17 mouse cellular contexts compared by ENCODE assay signal in genomic region chr2:134541019-134541418, GRCm38 (mm10). TPM values are rescaled to one million over a fixed set of nuclear protein-coding genes. Genes with fewer than 3 reads are reported as not detected.
DNase-seq lines count a peak whose midpoint lies in the region; ATAC-seq and TF ChIP-seq lines count a peak whose summit lies in the region.
"Had no signal": no experiment of that assay in that cellular context is flagged by ENCODE, and none has a peak within 500 bp of the region (broad histone marks: within the 10 kb centered on the region; RNA-seq: fewer than 3 reads in every experiment).

No protein-coding gene starts in this region.

- peak; percentile 37 for DNase-seq in forebrain, postnatal 0 days
- DNase-seq in forebrain, embryonic 10.5 days (ENCODE audit: extremely low spot score, low spot score): no peak
- peak; percentile 64 for DNase-seq in kidney, postnatal 0 days (ENCODE audit: low spot score)
- no peak for DNase-seq in kidney, adult 11 months
- DNase-seq in midbrain, postnatal 0 days (ENCODE audit: low spot score): peak; percentile 61
- DNase-seq in midbrain, embryonic 11.5 days (ENCODE audit: low spot score, missing footprints): no peak
- no peak for DNase-seq in neural tube, embryonic 10.5 days (ENCODE audit: extremely low spot score, low spot score)
- no peak for DNase-seq in thymus, postnatal 14 days
- DNase-seq: adrenal gland, postnatal 10 days; cerebellum, adult 11-12 months; kidney, adult 2 months; spleen, adult 18-20 months; thymus, adult 18-20 months had no signal

- H3K27ac ChIP-seq in forebrain, postnatal 0 days (ENCODE audit: low read depth, low read length): no peak overlapping the region
- no peak overlapping the region for H3K27ac ChIP-seq in forebrain, embryonic 10.5 days
- no peak overlapping the region for H3K27ac ChIP-seq in kidney, postnatal 0 days
- no peak overlapping the region for H3K27ac ChIP-seq in midbrain, postnatal 0 days (ENCODE audit: low read depth, low read length)
- H3K27ac ChIP-seq in midbrain, embryonic 11.5 days (ENCODE audit: low read depth, low read length): no peak overlapping the region
- H3K27ac ChIP-seq: embryonic facial prominence, embryonic 13.5 days; liver, embryonic 15.5 days had no signal

- H3K4me1 ChIP-seq in forebrain, postnatal 0 days (ENCODE audit: insufficient read depth): no peaks in the 10 kb centered on the region
- no peaks in the 10 kb centered on the region for H3K4me1 ChIP-seq in forebrain, embryonic 10.5 days
- no peaks in the 10 kb centered on the region for H3K4me1 ChIP-seq in kidney, postnatal 0 days (replicated peaks; ENCODE audit: insufficient read depth, low read length)
- H3K4me1 ChIP-seq in midbrain, postnatal 0 days (ENCODE audit: insufficient read depth, low read length): no peaks in the 10 kb centered on the region
- H3K4me1 ChIP-seq in midbrain, embryonic 11.5 days (ENCODE audit: control insufficient read depth, insufficient read depth, low read length): no peaks in the 10 kb centered on the region
- H3K4me1 ChIP-seq: embryonic facial prominence, embryonic 13.5 days; liver, embryonic 15.5 days had no signal

- peak; percentile 51; the same call in 1 of the 2 replicates for TF ChIP-seq CTCF in forebrain, postnatal 0 days (IDR thresholded peaks at IDR 0.05; ENCODE audit: low read depth)
- TF ChIP-seq CTCF in kidney, postnatal 0 days (IDR thresholded peaks at IDR 0.05; ENCODE audit: low read depth): peak; percentile 57
- TF ChIP-seq CTCF in midbrain, postnatal 0 days (IDR thresholded peaks at IDR 0.05): peak; percentile 75

- no peak overlapping the region for H3K4me2 ChIP-seq in forebrain, postnatal 0 days (ENCODE audit: low read depth)
- peak overlapping the region; percentile 30; the same call in 1 of the 2 replicates for H3K4me2 ChIP-seq in kidney, postnatal 0 days (ENCODE audit: low read length)
- no peak overlapping the region for H3K4me2 ChIP-seq in midbrain, postnatal 0 days (ENCODE audit: low read depth, low read length, poor library complexity, severe bottlenecking)
- no peak overlapping the region for H3K4me2 ChIP-seq in midbrain, embryonic 11.5 days
- H3K4me2 ChIP-seq: embryonic facial prominence, embryonic 13.5 days; heart, embryonic 11.5 days; liver, embryonic 15.5 days had no signal

- no peaks in the 10 kb centered on the region for H3K27me3 ChIP-seq in forebrain, postnatal 0 days (ENCODE audit: insufficient read depth, low read length)
- no peaks in the 10 kb centered on the region for H3K27me3 ChIP-seq in forebrain, embryonic 10.5 days (ENCODE audit: poor library complexity, severe bottlenecking)
- H3K27me3 ChIP-seq in kidney, postnatal 0 days (ENCODE audit: insufficient read depth, low read length): no peaks in the 10 kb centered on the region
- H3K27me3 ChIP-seq in midbrain, postnatal 0 days (ENCODE audit: insufficient read depth, low read length): no peaks in the 10 kb centered on the region
- H3K27me3 ChIP-seq in midbrain, embryonic 11.5 days (ENCODE audit: control insufficient read depth, insufficient read depth, low read length): no peaks in the 10 kb centered on the region
- H3K27me3 ChIP-seq: embryonic facial prominence, embryonic 13.5 days; liver, embryonic 15.5 days had no signal

- H3K4me3 ChIP-seq in forebrain, postnatal 0 days (ENCODE audit: low read depth, low read length): no peak overlapping the region
- H3K4me3 ChIP-seq in forebrain, embryonic 10.5 days: no peak overlapping the region
- no peak overlapping the region for H3K4me3 ChIP-seq in kidney, postnatal 0 days (replicated peaks; ENCODE audit: low read depth, low read length)
- no peak overlapping the region for H3K4me3 ChIP-seq in midbrain, postnatal 0 days (ENCODE audit: low read depth, low read length)
- no peak overlapping the region for H3K4me3 ChIP-seq in midbrain, embryonic 11.5 days (ENCODE audit: low read depth, low read length)
- H3K4me3 ChIP-seq: embryonic facial prominence, embryonic 13.5 days; liver, embryonic 15.5 days had no signal

- H3K36me3 ChIP-seq in forebrain, postnatal 0 days (ENCODE audit: insufficient read depth): no peaks in the 10 kb centered on the region
- H3K36me3 ChIP-seq in forebrain, embryonic 10.5 days (replicated peaks): no peaks in the 10 kb centered on the region
- H3K36me3 ChIP-seq in kidney, postnatal 0 days (ENCODE audit: insufficient read depth, low read length): no peaks in the 10 kb centered on the region
- no peaks in the 10 kb centered on the region for H3K36me3 ChIP-seq in midbrain, postnatal 0 days (ENCODE audit: insufficient read depth, low read length)
- no peaks in the 10 kb centered on the region for H3K36me3 ChIP-seq in midbrain, embryonic 11.5 days (ENCODE audit: control insufficient read depth, insufficient read depth, low read length)
- H3K36me3 ChIP-seq: embryonic facial prominence, embryonic 13.5 days; liver, embryonic 15.5 days had no signal

- no peak for ATAC-seq in forebrain, postnatal 0 days
- ATAC-seq in kidney, postnatal 0 days (replicated peaks; ENCODE audit: low FRiP score, low read depth): no peak
- ATAC-seq in midbrain, postnatal 0 days (ENCODE audit: low FRiP score): no peak
- ATAC-seq in midbrain, embryonic 11.5 days (ENCODE audit: low FRiP score): no peak

- no peak overlapping the region for H3K9ac ChIP-seq in forebrain, postnatal 0 days
- H3K9ac ChIP-seq in kidney, postnatal 0 days (ENCODE audit: low read depth, low read length): no peak overlapping the region
- no peak overlapping the region for H3K9ac ChIP-seq in midbrain, postnatal 0 days (replicated peaks; ENCODE audit: low read length, poor library complexity, severe bottlenecking)
- no peak overlapping the region for H3K9ac ChIP-seq in midbrain, embryonic 11.5 days (ENCODE audit: low read length)
- H3K9ac ChIP-seq: embryonic facial prominence, embryonic 13.5 days; liver, embryonic 15.5 days had no signal

- WGBS in forebrain, postnatal 0 days: 58% methylated on average over 5 of the region's 5 CpGs
- 85% methylated on average over 5 of the region's 5 CpGs for WGBS in forebrain, embryonic 10.5 days
- WGBS in kidney, postnatal 0 days: 67% methylated on average over 5 of the region's 5 CpGs
- 57% methylated on average over 5 of the region's 5 CpGs for WGBS in midbrain, postnatal 0 days
- 83% methylated on average over 5 of the region's 5 CpGs for WGBS in midbrain, embryonic 11.5 days

- no peaks in the 10 kb centered on the region for H3K9me3 ChIP-seq in forebrain, postnatal 0 days (ENCODE audit: low read length)
- H3K9me3 ChIP-seq in forebrain, embryonic 10.5 days: no peaks in the 10 kb centered on the region
- no peaks in the 10 kb centered on the region for H3K9me3 ChIP-seq in kidney, postnatal 0 days (replicated peaks; ENCODE audit: low read length)
- H3K9me3 ChIP-seq in midbrain, postnatal 0 days (ENCODE audit: low read length): no peaks in the 10 kb centered on the region
- H3K9me3 ChIP-seq in midbrain, embryonic 11.5 days (ENCODE audit: control insufficient read depth, low read length): no peaks in the 10 kb centered on the region
- H3K9me3 ChIP-seq: embryonic facial prominence, embryonic 13.5 days; liver, embryonic 15.5 days had no signal

RNA-seq across cellular contexts. Expression of gene Hao1, which starts 13.1 kb away (rescaled TPM):
- 0.24 TPM in 1 of 2 replicates, not detected in the other for total RNA-seq in forebrain, postnatal 0 days (2014; rRNA removed)
- 0.13 and 0.17 TPM in 2 replicates for polyA plus RNA-seq in forebrain, postnatal 0 days (2015; fragmentation: Nextera tagmentation; extraction: Ambion mirVana)
- polyA plus RNA-seq in forebrain, embryonic 10.5 days (2016; fragmentation: Nextera tagmentation; extraction: Ambion mirVana): not detected in 2 replicates
- polyA plus RNA-seq in kidney, postnatal 0 days (2015; fragmentation: Nextera tagmentation; extraction: Ambion mirVana): 0.09 TPM in 1 of 2 replicates, not detected in the other
- not detected in 2 replicates for total RNA-seq in midbrain, postnatal 0 days (2014; rRNA removed)
- 0.16 and 0.23 TPM in 2 replicates for polyA plus RNA-seq in midbrain, postnatal 0 days (2015; fragmentation: Nextera tagmentation; extraction: Ambion mirVana)
- not detected in 2 replicates for polyA plus RNA-seq in midbrain, embryonic 11.5 days (2014; fragmentation: Nextera tagmentation; extraction: Ambion mirVana)
- total RNA-seq: left cerebral cortex, adult 18-20 months had no signal
- polyA plus RNA-seq: heart, embryonic 11.5 days; kidney, adult 2 months had no signal

Comparison
In these comparisons a context has a peak if more than half of its experiments do, and no peak if none do; other contexts are left out.
1. DNase-seq: peak in forebrain, postnatal 0 days (single experiment), kidney, postnatal 0 days (single experiment) and midbrain, postnatal 0 days (single experiment); none in forebrain, embryonic 10.5 days (single experiment), kidney, adult 11 months (single experiment), midbrain, embryonic 11.5 days (single experiment), neural tube, embryonic 10.5 days (single experiment) and thymus, postnatal 14 days (single experiment).
2. Peak in every context shown above with its lines, with median percentiles within 50 percentile points of each other: CTCF ChIP-seq.